Mouse (Mus musculus) adrenal gland (tissue): ENCODE data around the gene Elovl6.

Experiments used
- intact Hi-C: fragments of 180-260 bp; cut with DNase I; formaldehyde crosslinking; loops from one replicate; pipeline ENCODE4 v1.15.1; 2025

Elovl6 gene

GRCm38 (mm10) chr3:129540882-129541281, 8.7 kb downstream of the Elovl6 start:
- intact Hi-C loops, result no loop called here

- intact Hi-C loops, result no loop called here
These were observed 9.3 kb downstream of the Elovl6 start for GRCm38 (mm10) chr3:129541456-129541855.

- intact Hi-C loops, result no loop called here
These were observed 11.2 kb downstream of the Elovl6 start for GRCm38 (mm10) chr3:129543376-129543775.

- intact Hi-C loops, result no loop called here
These were observed 12.1 kb downstream of the Elovl6 start for GRCm38 (mm10) chr3:129544217-129544616.

- intact Hi-C loops, result no loop called here
These were observed 13.1 kb downstream of the Elovl6 start for GRCm38 (mm10) chr3:129545228-129545627.

GRCm38 (mm10) chr3:129545801-129546200, 13.6 kb downstream of the Elovl6 start:
- intact Hi-C loops, result no loop called here

GRCm38 (mm10) chr3:129547837-129548435, 15.8 kb downstream of the Elovl6 start:
- intact Hi-C loops, result no loop called here

GRCm38 (mm10) chr3:129548760-129549159, 16.6 kb downstream of the Elovl6 start:
- intact Hi-C loops, result no loop called here

- intact Hi-C loops, result no loop called here
These were observed 17.4 kb downstream of the Elovl6 start for GRCm38 (mm10) chr3:129549546-129549945.

- intact Hi-C loops, result no loop called here
These were observed 19.6 kb downstream of the Elovl6 start for GRCm38 (mm10) chr3:129551581-129552290.

- intact Hi-C loops, result no loop called here
These were observed 20.2 kb downstream of the Elovl6 start for GRCm38 (mm10) chr3:129552370-129552769.

- intact Hi-C loops, result no loop called here
These were observed 21.0 kb downstream of the Elovl6 start for GRCm38 (mm10) chr3:129553173-129553572.

GRCm38 (mm10) chr3:129553661-129554060, 21.5 kb downstream of the Elovl6 start:
- intact Hi-C loops, result no loop called here

GRCm38 (mm10) chr3:129554436-129554835, 22.3 kb downstream of the Elovl6 start:
- intact Hi-C loops, result no loop called here

- intact Hi-C loops, result no loop called here
These were observed 24.9 kb downstream of the Elovl6 start for GRCm38 (mm10) chr3:129557048-129557447.

GRCm38 (mm10) chr3:129557566-129557965, 25.4 kb downstream of the Elovl6 start:
- intact Hi-C loops, result no loop called here

GRCm38 (mm10) chr3:129558016-129558955, 26.1 kb downstream of the Elovl6 start:
- intact Hi-C loops, result no loop called here

GRCm38 (mm10) chr3:129560068-129560467, 27.9 kb downstream of the Elovl6 start:
- intact Hi-C loops, result no loop called here

- intact Hi-C loops, result no loop called here
These were observed 28.9 kb downstream of the Elovl6 start for GRCm38 (mm10) chr3:129561011-129561410.

GRCm38 (mm10) chr3:129561853-129562252, 29.7 kb downstream of the Elovl6 start:
- intact Hi-C loops, result no loop called here

- intact Hi-C loops, result no loop called here
These were observed 30.3 kb downstream of the Elovl6 start for GRCm38 (mm10) chr3:129562411-129562810.

- intact Hi-C loops, result no loop called here
These were observed 31.7 kb downstream of the Elovl6 start for GRCm38 (mm10) chr3:129563807-129564206.
